In the genomic region with DNA sequence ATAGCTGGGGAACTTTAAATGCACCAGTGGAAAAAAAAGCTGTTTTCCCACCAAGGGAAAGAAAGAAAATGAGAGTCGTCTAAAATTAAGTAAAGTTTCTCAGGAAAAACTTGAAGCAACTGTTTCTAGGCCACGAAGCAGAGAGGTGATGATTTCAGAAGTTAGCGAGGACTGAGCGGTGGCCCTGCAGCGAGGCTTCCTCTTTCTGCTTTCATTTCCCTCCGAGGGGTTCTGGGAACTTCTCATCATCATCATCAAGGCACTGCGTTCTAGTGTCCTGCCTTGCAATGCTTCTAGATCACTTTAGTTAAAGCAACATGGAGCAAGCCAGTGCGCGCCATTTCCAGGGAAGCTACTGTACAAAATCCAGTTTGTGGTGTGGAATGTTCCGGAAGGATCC, we compare ENCODE assay signal across 16 mouse cellular contexts. TPM values are rescaled to one million over a fixed set of nuclear protein-coding genes. Genes with fewer than 3 reads are reported as not detected.
DNase-seq lines count a peak whose midpoint lies in the region; ATAC-seq lines count a peak whose summit lies in the region.
"Had no signal": no experiment of that assay in that cellular context is flagged by ENCODE, and none has a peak within 500 bp of the region (broad histone marks: within the 10 kb centered on the region; RNA-seq: fewer than 3 reads in every experiment).

No protein-coding gene starts in this region.

- H3K27ac ChIP-seq in heart, embryonic 10.5 days, result 0 out of 2 replicates have a peak overlapping the region, but pooled peaks have one; percentile 11
- no peak overlapping the region for H3K27ac ChIP-seq in hindbrain, embryonic 14.5 days
- no peak overlapping the region for H3K27ac ChIP-seq in hindbrain, embryonic 12.5 days
- H3K27ac ChIP-seq: embryonic facial prominence, embryonic 10.5 days; forebrain, embryonic 13.5 days; heart, embryonic 15.5 days; midbrain, embryonic 10.5 days had no signal

- H3K9ac ChIP-seq in hindbrain, embryonic 14.5 days, result no peak overlapping the region
- no peak overlapping the region for H3K9ac ChIP-seq in hindbrain, embryonic 12.5 days
- H3K9ac ChIP-seq: forebrain, embryonic 13.5 days; heart, embryonic 15.5 days had no signal

- H3K4me3 ChIP-seq in heart, embryonic 10.5 days, result no peak overlapping the region
- no peak overlapping the region for H3K4me3 ChIP-seq in hindbrain, embryonic 14.5 days (replicated peaks; ENCODE audit: low read length)
- no peak overlapping the region for H3K4me3 ChIP-seq in hindbrain, embryonic 12.5 days
- H3K4me3 ChIP-seq: embryonic facial prominence, embryonic 10.5 days; forebrain, embryonic 13.5 days; heart, embryonic 15.5 days; midbrain, embryonic 10.5 days had no signal

- no peak for DNase-seq in heart, embryonic 10.5 days (ENCODE audit: low spot score)
- DNase-seq in heart, postnatal 25 days (ENCODE audit: low spot score), result no peak
- peak; percentile 13 for DNase-seq in thymus, postnatal 14 days
- no peak for DNase-seq in thymus, postnatal 10 days (ENCODE audit: low spot score in 2 of 2)
- peak; percentile 22 for DNase-seq in lung, postnatal 14 days
- DNase-seq in hindbrain, embryonic 14.5 days (ENCODE audit: low spot score), result no peak
- no peak for DNase-seq in cerebellum, adult 9-10 months

- H3K36me3 ChIP-seq in heart, embryonic 10.5 days, result no peaks in the 10 kb centered on the region
- H3K36me3 ChIP-seq in hindbrain, embryonic 14.5 days (replicated peaks; ENCODE audit: control insufficient read depth, insufficient read depth), result no peaks in the 10 kb centered on the region
- no peaks in the 10 kb centered on the region for H3K36me3 ChIP-seq in hindbrain, embryonic 12.5 days
- H3K36me3 ChIP-seq: embryonic facial prominence, embryonic 10.5 days; heart, embryonic 15.5 days; midbrain, embryonic 10.5 days had no signal

- ATAC-seq in hindbrain, embryonic 14.5 days (ENCODE audit: low FRiP score), result no peak
- ATAC-seq in hindbrain, embryonic 12.5 days (ENCODE audit: low FRiP score), result no peak
- ATAC-seq: CD4-positive, CD25-positive, alpha-beta regulatory T cell, adult 4 months; forebrain, embryonic 13.5 days had no signal

- H3K4me1 ChIP-seq in heart, embryonic 10.5 days, result peaks cover 17% of the 10 kb centered on the region
- no peaks in the 10 kb centered on the region for H3K4me1 ChIP-seq in hindbrain, embryonic 14.5 days (replicated peaks; ENCODE audit: control insufficient read depth, insufficient read depth, low read length)
- peaks cover 5% of the 10 kb centered on the region; the same call in 1 of the 2 replicates for H3K4me1 ChIP-seq in hindbrain, embryonic 12.5 days
- H3K4me1 ChIP-seq: forebrain, embryonic 13.5 days had no signal

- H3K27me3 ChIP-seq in heart, embryonic 10.5 days (ENCODE audit: insufficient read depth, poor library complexity, severe bottlenecking), result no peaks in the 10 kb centered on the region
- no peaks in the 10 kb centered on the region for H3K27me3 ChIP-seq in hindbrain, embryonic 14.5 days (ENCODE audit: control insufficient read depth, insufficient read depth, low read length)
- H3K27me3 ChIP-seq in hindbrain, embryonic 12.5 days, result no peaks in the 10 kb centered on the region
- H3K27me3 ChIP-seq: forebrain, embryonic 13.5 days; heart, embryonic 15.5 days had no signal

- intact Hi-C loops in heart, postnatal 25 days (cut with DNase I), result no loop called here

- H3K9me3 ChIP-seq in heart, embryonic 10.5 days, result no peaks in the 10 kb centered on the region
- no peaks in the 10 kb centered on the region for H3K9me3 ChIP-seq in hindbrain, embryonic 14.5 days (ENCODE audit: control insufficient read depth, low read length)
- no peaks in the 10 kb centered on the region for H3K9me3 ChIP-seq in hindbrain, embryonic 12.5 days (replicated peaks)
- H3K9me3 ChIP-seq: embryonic facial prominence, embryonic 10.5 days; forebrain, embryonic 13.5 days; heart, embryonic 15.5 days; midbrain, embryonic 10.5 days had no signal

- 85% methylated on average over 10 of the region's 10 CpGs for WGBS in heart, embryonic 10.5 days
- whole genome bisulfite sequencing in hindbrain, embryonic 14.5 days, result 89% methylated on average over 10 of the region's 10 CpGs
- 90% methylated on average over 10 of the region's 10 CpGs for WGBS in hindbrain, embryonic 12.5 days

- no peak overlapping the region for H3K4me2 ChIP-seq in hindbrain, embryonic 14.5 days (replicated peaks)
- no peak overlapping the region for H3K4me2 ChIP-seq in hindbrain, embryonic 12.5 days (replicated peaks)
- H3K4me2 ChIP-seq: forebrain, embryonic 13.5 days; heart, embryonic 15.5 days had no signal

RNA-seq across cellular contexts. Expression of a gene that starts 5.4 kb away (rescaled TPM):
- polyA plus RNA-seq in heart, embryonic 10.5 days (2016; fragmentation: Nextera tagmentation; extraction: Ambion mirVana), result 0.96 and 1.9 TPM in 2 replicates
- 10 to 100 TPM; 13.6 TPM for total RNA-seq in heart, postnatal 25 days (2021)
- polyA plus RNA-seq in hindbrain, embryonic 14.5 days (2014; fragmentation: Nextera tagmentation; extraction: Ambion mirVana), result 16.3 and 17.7 TPM in 2 replicates
- 9.3 and 12.0 TPM in 2 replicates for polyA plus RNA-seq in hindbrain, embryonic 12.5 days (2016; fragmentation: Nextera tagmentation; extraction: Ambion mirVana)

RNA-seq across cellular contexts. Expression of a gene that starts 22.1 kb away (rescaled TPM):
- 4.2 and 10.2 TPM in 2 replicates for polyA plus RNA-seq in heart, embryonic 10.5 days (2016; fragmentation: Nextera tagmentation; extraction: Ambion mirVana)
- total RNA-seq in heart, postnatal 25 days (2021), result 10 to 100 TPM in 1 of 2 experiments, 1 to 10 TPM in 1; 8.7 to 10.9 TPM
- 9.1 and 11.5 TPM in 2 replicates for polyA plus RNA-seq in hindbrain, embryonic 14.5 days (2014; fragmentation: Nextera tagmentation; extraction: Ambion mirVana)
- 18.3 and 20.2 TPM in 2 replicates for polyA plus RNA-seq in hindbrain, embryonic 12.5 days (2016; fragmentation: Nextera tagmentation; extraction: Ambion mirVana)

RNA-seq across cellular contexts. Expression of a gene that starts 38.3 kb away (rescaled TPM):
- polyA plus RNA-seq in heart, embryonic 10.5 days (2016; fragmentation: Nextera tagmentation; extraction: Ambion mirVana), result 0.19 TPM in 1 of 2 replicates, not detected in the other
- not detected for total RNA-seq in heart, postnatal 25 days (2021)
- not detected in 2 replicates for polyA plus RNA-seq in hindbrain, embryonic 14.5 days (2014; fragmentation: Nextera tagmentation; extraction: Ambion mirVana)
- not detected in 2 replicates for polyA plus RNA-seq in hindbrain, embryonic 12.5 days (2016; fragmentation: Nextera tagmentation; extraction: Ambion mirVana)
- total RNA-seq: left cerebral cortex, postnatal 25 days had no signal
- polyA plus RNA-seq: CD4-positive, CD25-positive, alpha-beta regulatory T cell, adult 4 months; embryonic facial prominence, embryonic 10.5 days; forebrain, embryonic 13.5 days; heart, embryonic 15.5 days; kidney, embryonic 14.5 days; midbrain, embryonic 10.5 days; stomach, embryonic 14.5 days had no signal

Comparison
In these comparisons a context has a peak if more than half of its experiments do, and no peak if none do; other contexts are left out.
1. DNase-seq: peak in thymus, postnatal 14 days (single experiment) and lung, postnatal 14 days (single experiment); none in heart, embryonic 10.5 days (single experiment), heart, postnatal 25 days (single experiment), thymus, postnatal 10 days (0 of 2), hindbrain, embryonic 14.5 days (single experiment) and cerebellum, adult 9-10 months (single experiment).